Mouse (Mus musculus): ENCODE data around the gene Crybg2. TPM values are rescaled to one million over a fixed set of nuclear protein-coding genes. Genes with fewer than 3 reads are reported as not detected.

Gene Crybg2
- total RNA-seq, 4 experiments from 2014 or later: 0.50 TPM; not detected in 3

- no peak for DNase-seq (ENCODE audit: low spot score)
These were observed 33.5 kb downstream of the Crybg2 start for GRCm38 (mm10) chr4:134094004-134094564.

- DNase-seq (ENCODE audit: low spot score): peak; percentile 19
These were observed 34.4 kb downstream of the Crybg2 start, which contains the start of gene Cd52 for GRCm38 (mm10) chr4:134094923-134095547. TSS of gene Cd52 (minus strand) at chr4:134095082.

- no peak for DNase-seq (ENCODE audit: low spot score)
These were observed 35.5 kb downstream of the Crybg2 start for GRCm38 (mm10) chr4:134096120-134096519.

- DNase-seq (ENCODE audit: low spot score): no peak
These were observed 36.5 kb downstream of the Crybg2 start for GRCm38 (mm10) chr4:134097015-134097608.

GRCm38 (mm10) chr4:134098628-134099027 lies 38.0 kb downstream of the Crybg2 start:
- DNase-seq (ENCODE audit: low spot score): peak; percentile 31

- no peak for DNase-seq (ENCODE audit: low spot score)
These were observed 39.6 kb downstream of the Crybg2 start for GRCm38 (mm10) chr4:134100245-134100644.

- DNase-seq (ENCODE audit: low spot score): peak; percentile 84
These were observed 41.5 kb downstream of the Crybg2 start, which contains the start of gene Ubxn11 for GRCm38 (mm10) chr4:134101979-134102741. TSS of gene Ubxn11 (plus strand) at chr4:134102570.

GRCm38 (mm10) chr4:134102742-134103119 lies 42.1 kb downstream of the Crybg2 start:
- DNase-seq (ENCODE audit: low spot score): no peak

GRCm38 (mm10) chr4:134106105-134106504 lies 45.5 kb downstream of the Crybg2 start:
- no peak for DNase-seq (ENCODE audit: low spot score)

GRCm38 (mm10) chr4:134107730-134108129 lies 47.1 kb downstream of the Crybg2 start:
- DNase-seq (ENCODE audit: low spot score): no peak

- DNase-seq (ENCODE audit: low spot score): no peak
These were observed 47.6 kb downstream of the Crybg2 start for GRCm38 (mm10) chr4:134108196-134108595.

GRCm38 (mm10) chr4:134110653-134111052 lies 50.0 kb downstream of the Crybg2 start:
- no peak for DNase-seq (ENCODE audit: low spot score)

GRCm38 (mm10) chr4:134112403-134112802 lies 51.8 kb downstream of the Crybg2 start:
- no peak for DNase-seq (ENCODE audit: low spot score)

- no peak for DNase-seq (ENCODE audit: low spot score)
These were observed 52.9 kb downstream of the Crybg2 start for GRCm38 (mm10) chr4:134113356-134113994.

GRCm38 (mm10) chr4:134114038-134114437 lies 53.4 kb downstream of the Crybg2 start:
- no peak for DNase-seq (ENCODE audit: low spot score)

GRCm38 (mm10) chr4:134115215-134116144 lies 54.9 kb downstream of the Crybg2 start:
- DNase-seq (ENCODE audit: low spot score): no peak

GRCm38 (mm10) chr4:134116501-134116900 lies 55.9 kb downstream of the Crybg2 start:
- DNase-seq (ENCODE audit: low spot score): no peak

- no peak for DNase-seq (ENCODE audit: low spot score)
These were observed 56.4 kb downstream of the Crybg2 start for GRCm38 (mm10) chr4:134117012-134117411.

- no peak for DNase-seq (ENCODE audit: low spot score)
These were observed 57.6 kb downstream of the Crybg2 start for GRCm38 (mm10) chr4:134118126-134118800.

- DNase-seq (ENCODE audit: low spot score): no peak
These were observed 58.4 kb downstream of the Crybg2 start for GRCm38 (mm10) chr4:134119042-134119441.
